18 mouse cellular contexts compared by ENCODE assay signal in the genomic region with DNA sequence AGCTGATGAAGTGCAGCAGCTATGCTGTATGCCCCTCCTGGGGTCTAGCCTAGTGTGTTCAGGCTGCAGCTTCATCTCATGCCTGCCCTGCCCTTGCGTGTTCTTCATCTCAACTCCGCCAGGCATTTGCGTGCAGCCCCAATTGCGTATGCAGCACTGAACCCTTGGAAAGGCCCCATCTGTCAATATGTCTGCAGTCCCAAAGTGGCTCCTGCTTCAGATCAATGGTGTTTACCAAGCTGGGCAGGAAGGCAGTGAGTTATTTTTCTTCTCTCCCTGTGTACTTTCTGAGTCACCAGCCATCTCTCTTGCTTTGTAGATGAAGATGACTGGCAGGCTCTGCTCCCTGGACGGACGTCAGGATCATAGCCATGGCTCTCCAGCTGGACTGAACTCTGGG.
A peak's percentile ranks its signal among the peaks of the same experiment; 100 is the strongest.
DNase-seq lines count a peak whose midpoint lies in the region; ATAC-seq and TF ChIP-seq lines count a peak whose summit lies in the region.
"Had no signal": no experiment of that assay in that cellular context is flagged by ENCODE, and none has a peak within 500 bp of the region (broad histone marks: within the 10 kb centered on the region; RNA-seq: fewer than 3 reads in every experiment).

No protein-coding gene starts in this region.

- no peak for ATAC-seq in cerebellum, adult (ENCODE audit: insufficient number of reproducible peaks, low FRiP score, low TSS enrichment)
- no peak for ATAC-seq in forebrain, embryonic 15.5 days (replicated peaks)
- ATAC-seq in forebrain, embryonic 16.5 days, result no peak
- ATAC-seq: hindbrain, embryonic 16.5 days had no signal

- peak overlapping the region; percentile 89; the same call in 1 of the 2 replicates for H3K27ac ChIP-seq in forebrain, embryonic 15.5 days (replicated peaks)
- no peak overlapping the region for H3K27ac ChIP-seq in forebrain, embryonic 16.5 days (ENCODE audit: low read length)
- H3K27ac ChIP-seq: embryonic facial prominence, embryonic 13.5 days; heart, embryonic 13.5 days; hindbrain, embryonic 12.5 days; kidney, postnatal 0 days had no signal

- H3K9me3 ChIP-seq in forebrain, embryonic 15.5 days, result no peaks in the 10 kb centered on the region
- H3K9me3 ChIP-seq in forebrain, embryonic 16.5 days (ENCODE audit: control insufficient read depth, low read length), result no peaks in the 10 kb centered on the region

- 66% methylated on average over 6 of the region's 6 CpGs for WGBS in forebrain, embryonic 15.5 days
- 70% methylated on average over 6 of the region's 6 CpGs for WGBS in forebrain, embryonic 16.5 days

- H3K36me3 ChIP-seq in forebrain, embryonic 15.5 days, result no peaks in the 10 kb centered on the region
- no peaks in the 10 kb centered on the region for H3K36me3 ChIP-seq in forebrain, embryonic 16.5 days (ENCODE audit: control insufficient read depth, insufficient read depth)
- H3K36me3 ChIP-seq: embryonic facial prominence, embryonic 13.5 days; heart, embryonic 13.5 days; hindbrain, embryonic 12.5 days had no signal

- H3K4me1 ChIP-seq in forebrain, embryonic 15.5 days, result peaks cover 30% of the 10 kb centered on the region
- H3K4me1 ChIP-seq in forebrain, embryonic 16.5 days (replicated peaks; ENCODE audit: control insufficient read depth, insufficient read depth, low read length), result peaks cover 17% of the 10 kb centered on the region
- H3K4me1 ChIP-seq: embryonic facial prominence, embryonic 13.5 days; heart, embryonic 13.5 days had no signal

- no peak overlapping the region for H3K4me3 ChIP-seq in forebrain, embryonic 15.5 days
- H3K4me3 ChIP-seq in forebrain, embryonic 16.5 days (replicated peaks; ENCODE audit: low read length), result no peak overlapping the region
- H3K4me3 ChIP-seq: embryonic facial prominence, embryonic 13.5 days; heart, embryonic 13.5 days; hindbrain, embryonic 12.5 days had no signal

- TF ChIP-seq CTCF in brain, embryonic 14.5 days (IDR thresholded peaks at IDR 0.05; ENCODE audit: borderline replicate concordance, extremely low read depth, insufficient read depth, insufficient read length), result no peak

- no peak for TF ChIP-seq POLR2A in brain, embryonic 14.5 days (IDR thresholded peaks at IDR 0.05; ENCODE audit: borderline replicate concordance, extremely low read depth, insufficient read depth, insufficient read length, poor library complexity, severe bottlenecking)

- no peak overlapping the region for H3K4me2 ChIP-seq in forebrain, embryonic 15.5 days (replicated peaks)
- no peak overlapping the region for H3K4me2 ChIP-seq in forebrain, embryonic 16.5 days (ENCODE audit: low read length)
- H3K4me2 ChIP-seq: embryonic facial prominence, embryonic 13.5 days; heart, embryonic 13.5 days; hindbrain, embryonic 12.5 days had no signal

- H3K9ac ChIP-seq in forebrain, embryonic 15.5 days (replicated peaks), result no peak overlapping the region
- H3K9ac ChIP-seq in forebrain, embryonic 16.5 days (replicated peaks; ENCODE audit: low read depth, low read length), result no peak overlapping the region
- H3K9ac ChIP-seq: embryonic facial prominence, embryonic 13.5 days; heart, embryonic 13.5 days; hindbrain, embryonic 12.5 days had no signal

- peak; percentile 28 for DNase-seq in cerebellum, adult 11-12 months
- no peak for DNase-seq in cerebellum, postnatal 25 days
- DNase-seq in cerebellum, adult 9-11 months, result peak; percentile 24
- peak; percentile 57 for DNase-seq in brain, embryonic 14.5 days (ENCODE audit: low read depth)
- no peak for DNase-seq in ovary, postnatal 36 days (ENCODE audit: low spot score)
- DNase-seq: adrenal gland, postnatal 10 days; gastrocnemius, postnatal 14 days; heart, postnatal 36 days; kidney, adult 11 months; kidney, adult 9 months had no signal

- no peaks in the 10 kb centered on the region for H3K27me3 ChIP-seq in forebrain, embryonic 15.5 days
- H3K27me3 ChIP-seq in forebrain, embryonic 16.5 days (replicated peaks; ENCODE audit: control insufficient read depth, insufficient read depth, low read length), result no peaks in the 10 kb centered on the region
- H3K27me3 ChIP-seq: embryonic facial prominence, embryonic 13.5 days; hindbrain, embryonic 12.5 days had no signal

Comparison
In these comparisons a context has a peak if more than half of its experiments do, and no peak if none do; other contexts are left out.
1. DNase-seq: peak in cerebellum, adult 11-12 months (single experiment), cerebellum, adult 9-11 months (single experiment) and brain, embryonic 14.5 days (single experiment); none in cerebellum, postnatal 25 days (0 of 2) and ovary, postnatal 36 days (single experiment).